Mouse (Mus musculus): ENCODE data around the gene Zfp810. TPM values are rescaled to one million over a fixed set of nuclear protein-coding genes. Genes with fewer than 3 reads are reported as not detected.

Gene Zfp810
- 36.4 and 37.4 TPM in 2 replicates for polyA plus RNA-seq (2016; fragmentation: Nextera tagmentation; extraction: Ambion mirVana)

GRCm38 (mm10) chr9:22307156-22307919 lies at the start of gene Zfp810:
TSS of gene Zfp810 (minus strand) at chr9:22307648.
- Histone ChIP-seq H3K4me3 (peak within 1 kb of the TSS; percentile 96), H3K4me2 (replicated peaks) (peak within 1 kb of the TSS; percentile 68), H3K27me3 (no peaks in the 10 kb centered on the region), H3K9me3 (peaks cover 5% of the 10 kb centered on the region; the same call in 1 of the 2 replicates), H3K4me1 (peaks cover 10% of the 10 kb centered on the region), H3K9ac (peak within 1 kb of the TSS; percentile 95), H3K27ac (peak within 1 kb of the TSS; percentile 79), H3K36me3 (peaks cover 30% of the 10 kb centered on the region)
- ATAC-seq (ENCODE audit: insufficient number of reproducible peaks, insufficient read depth, low FRiP score, low TSS enrichment): peak; percentile 99
- under 1% methylated on average over 56 of the region's 56 CpGs for WGBS

- no peak for ATAC-seq (ENCODE audit: insufficient number of reproducible peaks, insufficient read depth, low FRiP score, low TSS enrichment)
- Histone ChIP-seq H3K4me2 (replicated peaks) (no peak overlapping the region), H3K27me3 (no peaks in the 10 kb centered on the region), H3K27ac (no peak overlapping the region), H3K9ac (no peak overlapping the region), H3K4me1 (no peaks in the 10 kb centered on the region), H3K36me3 (peaks cover 62% of the 10 kb centered on the region), H3K9me3 (no peaks in the 10 kb centered on the region), H3K4me3 (no peak overlapping the region)
- WGBS: 81% methylated on average over 3 of the region's 3 CpGs
These were observed 48.5 kb upstream of the Zfp810 start for GRCm38 (mm10) chr9:22355919-22356318.

- H3K36me3 ChIP-seq: peaks cover 50% of the 10 kb centered on the region
- H3K4me1 ChIP-seq: no peaks in the 10 kb centered on the region
- no peak overlapping the region for H3K4me3 ChIP-seq
- H3K9ac ChIP-seq: no peak overlapping the region
- H3K27ac ChIP-seq: no peak overlapping the region
- WGBS: 72% methylated on average over 5 of the region's 5 CpGs
- no peaks in the 10 kb centered on the region for H3K27me3 ChIP-seq
- H3K4me2 ChIP-seq (replicated peaks): no peak overlapping the region
- no peak for ATAC-seq (ENCODE audit: insufficient number of reproducible peaks, insufficient read depth, low FRiP score, low TSS enrichment)
- H3K9me3 ChIP-seq: no peaks in the 10 kb centered on the region
These were observed 46.5 kb upstream of the Zfp810 start for GRCm38 (mm10) chr9:22353901-22354300.

GRCm38 (mm10) chr9:22353465-22353864 lies 46.0 kb upstream of the Zfp810 start:
- 90% methylated on average over 5 of the region's 5 CpGs for WGBS
- Histone ChIP-seq H3K27me3 (no peaks in the 10 kb centered on the region), H3K4me2 (replicated peaks) (no peak overlapping the region), H3K9me3 (no peaks in the 10 kb centered on the region), H3K4me3 (no peak overlapping the region), H3K4me1 (no peaks in the 10 kb centered on the region), H3K36me3 (peaks cover 46% of the 10 kb centered on the region), H3K9ac (no peak overlapping the region), H3K27ac (no peak overlapping the region)
- ATAC-seq (ENCODE audit: insufficient number of reproducible peaks, insufficient read depth, low FRiP score, low TSS enrichment): no peak

GRCm38 (mm10) chr9:22340331-22340730 lies 32.9 kb upstream of the Zfp810 start:
- ATAC-seq (ENCODE audit: insufficient number of reproducible peaks, insufficient read depth, low FRiP score, low TSS enrichment): no peak
- peaks cover 68% of the 10 kb centered on the region for H3K36me3 ChIP-seq
- H3K27me3 ChIP-seq: no peaks in the 10 kb centered on the region
- H3K4me1 ChIP-seq: no peaks in the 10 kb centered on the region
- H3K27ac ChIP-seq: no peak overlapping the region
- no peak overlapping the region for H3K4me3 ChIP-seq
- H3K9ac ChIP-seq: no peak overlapping the region
- H3K9me3 ChIP-seq: no peaks in the 10 kb centered on the region
- no peak overlapping the region for H3K4me2 ChIP-seq (replicated peaks)
- 83% methylated on average over 1 of the region's 1 CpGs for WGBS

GRCm38 (mm10) chr9:22337217-22337616 lies 29.8 kb upstream of the Zfp810 start:
- ATAC-seq (ENCODE audit: insufficient number of reproducible peaks, insufficient read depth, low FRiP score, low TSS enrichment): no peak
- H3K36me3 ChIP-seq: peaks cover 69% of the 10 kb centered on the region
- H3K9me3 ChIP-seq: no peaks in the 10 kb centered on the region
- no peaks in the 10 kb centered on the region for H3K4me1 ChIP-seq
- no peak overlapping the region for H3K4me3 ChIP-seq
- H3K27me3 ChIP-seq: no peaks in the 10 kb centered on the region
- H3K4me2 ChIP-seq (replicated peaks): no peak overlapping the region
- WGBS: 96% methylated on average over 2 of the region's 2 CpGs
- H3K27ac ChIP-seq: no peak overlapping the region
- H3K9ac ChIP-seq: no peak overlapping the region

- 1% methylated on average over 32 of the region's 32 CpGs for WGBS
- peaks cover 14% of the 10 kb centered on the region for H3K36me3 ChIP-seq
- H3K9ac ChIP-seq: peak overlapping the region; percentile 61
- peak; percentile 82 for ATAC-seq (ENCODE audit: insufficient number of reproducible peaks, insufficient read depth, low FRiP score, low TSS enrichment)
- H3K4me1 ChIP-seq: peaks cover 8% of the 10 kb centered on the region; the same call in 1 of the 2 replicates
- H3K27ac ChIP-seq: peak overlapping the region; percentile 38
- no peaks in the 10 kb centered on the region for H3K27me3 ChIP-seq
- H3K4me2 ChIP-seq (replicated peaks): peak overlapping the region; percentile 78
- H3K9me3 ChIP-seq: no peaks in the 10 kb centered on the region
- peak overlapping the region; percentile 47 for H3K4me3 ChIP-seq
These were observed 20.3 kb upstream of the Zfp810 start for GRCm38 (mm10) chr9:22327475-22328387.

- Histone ChIP-seq H3K36me3 (peaks cover 9% of the 10 kb centered on the region), H3K27me3 (no peaks in the 10 kb centered on the region), H3K27ac (no peak overlapping the region), H3K9ac (peak overlapping the region; percentile 61; the same call in 1 of the 2 replicates), H3K9me3 (no peaks in the 10 kb centered on the region), H3K4me3 (peak overlapping the region; percentile 47), H3K4me2 (replicated peaks) (peak overlapping the region; percentile 78), H3K4me1 (peaks cover 8% of the 10 kb centered on the region; the same call in 1 of the 2 replicates)
- no peak for ATAC-seq (ENCODE audit: insufficient number of reproducible peaks, insufficient read depth, low FRiP score, low TSS enrichment)
- 11% methylated on average over 9 of the region's 9 CpGs for WGBS
These were observed 19.6 kb upstream of the Zfp810 start for GRCm38 (mm10) chr9:22327099-22327474.

GRCm38 (mm10) chr9:22324579-22324978 lies 17.1 kb upstream of the Zfp810 start:
- no peak for ATAC-seq (ENCODE audit: insufficient number of reproducible peaks, insufficient read depth, low FRiP score, low TSS enrichment)
- Histone ChIP-seq H3K27me3 (no peaks in the 10 kb centered on the region), H3K4me3 (no peak overlapping the region), H3K4me2 (replicated peaks) (no peak overlapping the region), H3K9me3 (no peaks in the 10 kb centered on the region), H3K4me1 (peaks cover 8% of the 10 kb centered on the region; the same call in 1 of the 2 replicates), H3K27ac (no peak overlapping the region), H3K9ac (no peak overlapping the region), H3K36me3 (no peaks in the 10 kb centered on the region)
- 98% methylated on average over 1 of the region's 1 CpGs for whole genome bisulfite sequencing

GRCm38 (mm10) chr9:22322381-22323211 lies 15.1 kb upstream of the Zfp810 start:
- Histone ChIP-seq H3K4me2 (replicated peaks) (no peak overlapping the region), H3K36me3 (no peaks in the 10 kb centered on the region), H3K27ac (no peak overlapping the region), H3K27me3 (no peaks in the 10 kb centered on the region), H3K4me3 (no peak overlapping the region), H3K4me1 (peaks cover 8% of the 10 kb centered on the region; the same call in 1 of the 2 replicates), H3K9ac (no peak overlapping the region), H3K9me3 (0 out of 2 replicates have a peak, but pooled peaks cover under 1% of the 10 kb centered on the region)
- 76% methylated on average over 8 of the region's 8 CpGs for WGBS
- no peak for ATAC-seq (ENCODE audit: insufficient number of reproducible peaks, insufficient read depth, low FRiP score, low TSS enrichment)

- no peak overlapping the region for H3K4me2 ChIP-seq (replicated peaks)
- ATAC-seq (ENCODE audit: insufficient number of reproducible peaks, insufficient read depth, low FRiP score, low TSS enrichment): no peak
- no peaks in the 10 kb centered on the region for H3K36me3 ChIP-seq
- H3K4me3 ChIP-seq: no peak overlapping the region
- no peaks in the 10 kb centered on the region for H3K4me1 ChIP-seq
- no peaks in the 10 kb centered on the region for H3K27me3 ChIP-seq
- no peak overlapping the region for H3K27ac ChIP-seq
- 0 out of 2 replicates have a peak, but pooled peaks cover 5% of the 10 kb centered on the region for H3K9me3 ChIP-seq
- no peak overlapping the region for H3K9ac ChIP-seq
- WGBS: 89% methylated on average over 1 of the region's 1 CpGs
These were observed 11.7 kb upstream of the Zfp810 start for GRCm38 (mm10) chr9:22319109-22319508.

Measured in embryonic facial prominence, embryonic 12.5 days (tissue).